Mouse (Mus musculus) G1E (cell line): Measurements from ENCODE around the gene Myocd. TPM values are rescaled to one million over a fixed set of nuclear protein-coding genes. Genes with fewer than 3 reads are reported as not detected.

Experiments used
- ATAC-seq: 2 replicates; pipeline ENCODE4 v1.8.0; 2016; ENCODE audit warnings: mild to moderate bottlenecking; ENCODE audit not compliant: insufficient number of reproducible peaks, poor library complexity, low FRiP score, severe bottlenecking; ENCODE audit errors: extremely low read depth
- DNase-seq: peaks from one replicate; pipeline ENCODE4 v3.0.0; 2012; ENCODE audit warnings: low spot score
- H3K27me3 ChIP-seq: 2 replicates; pipeline ENCODE4 v1.6.1; 2012; ENCODE audit warnings: mild to moderate bottlenecking, low read length, inconsistent platforms; ENCODE audit not compliant: insufficient read depth
- H3K36me3 ChIP-seq: replicated peaks from 2 replicates; pipeline ENCODE3; 2012; ENCODE audit warnings: mild to moderate bottlenecking, inconsistent platforms
- H3K4me1 ChIP-seq: 2 replicates; pipeline ENCODE4 v1.6.1; 2012; ENCODE audit warnings: low read depth, low read length, inconsistent platforms, mixed read lengths; ENCODE audit not compliant: insufficient read depth
- H3K4me3 ChIP-seq: 2 replicates; pipeline ENCODE4 v1.5.1; 2012; ENCODE audit warnings: low read depth, mild to moderate bottlenecking, inconsistent platforms, low read length, moderate library complexity, mixed read lengths
- H3K9me3 ChIP-seq: replicated peaks from 2 replicates; pipeline ENCODE4 v1.6.1; 2012; ENCODE audit warnings: inconsistent platforms
- CTCF ChIP-seq: IDR thresholded peaks from 2 replicates; pipeline ENCODE4 v1.5.1; 2012; ENCODE audit warnings: low read depth, low read length, inconsistent platforms, mixed read lengths
- GATA1 ChIP-seq: IDR thresholded peaks from 2 replicates; pipeline ENCODE4 v1.6.1; 2012; ENCODE audit warnings: borderline replicate concordance, low read length, inconsistent platforms, mixed read lengths
- GATA2 ChIP-seq: IDR thresholded peaks from 2 replicates; pipeline ENCODE4 v1.6.1; 2012; ENCODE audit warnings: low read depth, low read length, inconsistent platforms, borderline replicate concordance
- POLR2AphosphoS5 ChIP-seq: IDR thresholded peaks from 2 replicates; pipeline ENCODE4 v1.6.1; 2012; ENCODE audit warnings: low read depth, low read length, inconsistent platforms; ENCODE audit not compliant: insufficient replicate concordance
- TAL1 ChIP-seq: conservative IDR thresholded peaks from 2 replicates; pipeline ENCODE4 v1.6.1; 2012; ENCODE audit warnings: low read depth, low read length, inconsistent platforms, mixed read lengths
- polyA plus RNA-seq: library from polyadenylated mRNA; stranded (reverse); fragments of >175 nt; gene quantifications from 2 replicates; pipeline ENCODE4 v1.2.3, GENCODE M21; 2012
- total RNA-seq, 2 experiments: library from RNA; stranded (forward) in 1 of 2; stranded (reverse) in 1 of 2; fragments of 200-1000 nt in 1 of 2; fragments of >200 nt in 1 of 2; fragmentation: Nextera tagmentation in 1 of 2; gene quantifications; 2 replicates each; pipeline ENCODE4 v1.2.3; 2014 to 2017

The Myocd gene
- total and polyA plus RNA-seq, 3 experiments, result 0.22 TPM; not detected in 2

- H3K27me3 ChIP-seq, result no peaks in the 10 kb centered on the region
- ATAC-seq (no peak), DNase-seq (no peak)
- no peak overlapping the region for H3K4me3 ChIP-seq
- H3K4me1 ChIP-seq, result no peaks in the 10 kb centered on the region
- TF ChIP-seq POLR2AphosphoS5, result no peak
- no peak for TF ChIP-seq GATA2
- no peak for TF ChIP-seq GATA1
- TF ChIP-seq CTCF, result no peak
- TF ChIP-seq TAL1, result no peak
- H3K36me3 ChIP-seq, result no peaks in the 10 kb centered on the region
- H3K9me3 ChIP-seq, result peaks cover 4% of the 10 kb centered on the region; the same call in 1 of the 2 replicates
These were observed 111.7 kb downstream of the Myocd start for GRCm38 (mm10) chr11:65157966-65158657.

GRCm38 (mm10) chr11:65153006-65153405, 116.8 kb downstream of the Myocd start:
- H3K27me3 ChIP-seq, result no peaks in the 10 kb centered on the region
- no peak for DNase-seq
- no peak for ATAC-seq
- TF ChIP-seq GATA1 (no peak), CTCF (no peak), GATA2 (no peak), TAL1 (no peak)
- no peaks in the 10 kb centered on the region for H3K4me1 ChIP-seq
- no peak overlapping the region for H3K4me3 ChIP-seq
- H3K36me3 ChIP-seq, result no peaks in the 10 kb centered on the region
- H3K9me3 ChIP-seq, result no peaks in the 10 kb centered on the region

DNA sequence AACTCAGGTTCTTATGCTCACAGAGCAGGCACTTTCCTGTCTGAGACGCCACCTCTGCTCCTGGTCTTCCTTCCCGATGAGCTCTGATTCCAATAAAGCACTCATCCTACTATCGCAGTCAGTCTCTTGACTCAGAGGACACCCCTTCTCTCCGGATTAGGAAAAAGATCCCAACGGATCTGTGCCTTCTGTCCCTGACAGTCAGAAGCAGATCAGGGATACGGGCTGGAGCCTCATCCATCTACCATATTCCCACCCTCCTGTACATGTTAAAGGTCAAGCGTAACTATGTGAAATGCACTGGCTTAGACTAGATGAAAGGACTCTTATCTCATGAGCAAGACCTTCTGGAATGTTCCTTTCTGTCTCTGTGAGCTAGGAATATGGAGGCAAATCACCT, 121.3 kb downstream of the Myocd start:
- Histone ChIP-seq H3K27me3 (no peaks in the 10 kb centered on the region), H3K4me3 (no peak overlapping the region), H3K36me3 (no peaks in the 10 kb centered on the region), H3K4me1 (no peaks in the 10 kb centered on the region), H3K9me3 (no peaks in the 10 kb centered on the region)
- ATAC-seq (no peak), DNase-seq (no peak)
- no peak for TF ChIP-seq TAL1
- no peak for TF ChIP-seq GATA1
- TF ChIP-seq CTCF, result no peak
- no peak for TF ChIP-seq POLR2AphosphoS5
- TF ChIP-seq GATA2, result no peak

GRCm38 (mm10) chr11:65142838-65143417, 126.9 kb downstream of the Myocd start:
- no peaks in the 10 kb centered on the region for H3K9me3 ChIP-seq
- no peak for TF ChIP-seq POLR2AphosphoS5
- ATAC-seq (no peak), DNase-seq (no peak)
- no peaks in the 10 kb centered on the region for H3K36me3 ChIP-seq
- no peaks in the 10 kb centered on the region for H3K4me1 ChIP-seq
- no peak overlapping the region for H3K4me3 ChIP-seq
- H3K27me3 ChIP-seq, result no peaks in the 10 kb centered on the region

GRCm38 (mm10) chr11:65139030-65139429, 130.8 kb downstream of the Myocd start:
- ATAC-seq, result no peak
- no peak for TF ChIP-seq TAL1
- TF ChIP-seq POLR2AphosphoS5, result no peak
- no peak for TF ChIP-seq GATA1
- TF ChIP-seq GATA2, result no peak
- TF ChIP-seq CTCF, result no peak

GRCm38 (mm10) chr11:65137145-65137652, 132.6 kb downstream of the Myocd start:
- ATAC-seq (no peak), DNase-seq (no peak)
- H3K4me1 ChIP-seq, result no peaks in the 10 kb centered on the region
- TF ChIP-seq GATA1 (no peak), GATA2 (no peak), TAL1 (no peak), CTCF (no peak), POLR2AphosphoS5 (no peak)
- no peak overlapping the region for H3K4me3 ChIP-seq
- no peaks in the 10 kb centered on the region for H3K27me3 ChIP-seq
- H3K9me3 ChIP-seq, result no peaks in the 10 kb centered on the region
- H3K36me3 ChIP-seq, result no peaks in the 10 kb centered on the region

More at GRCm38 (mm10) chr11:65139030-65139429, 130.8 kb downstream of the Myocd start:
- Histone ChIP-seq H3K4me3 (no peak overlapping the region), H3K27me3 (no peaks in the 10 kb centered on the region), H3K4me1 (no peaks in the 10 kb centered on the region), H3K9me3 (no peaks in the 10 kb centered on the region), H3K36me3 (no peaks in the 10 kb centered on the region)
- no peak for DNase-seq
